Mouse (Mus musculus) heart, postnatal 36 days (tissue): ENCODE measurements around the gene Traf2. TPM values are rescaled to one million over a fixed set of nuclear protein-coding genes. Genes with fewer than 3 reads are reported as not detected.

Experiments
- DNase-seq, 2 experiments: peaks; one replicate each; pipeline ENCODE4 v3.0.0; 2021 to 2022
- intact Hi-C: fragments of 180-260 bp; cut with DNase I; formaldehyde crosslinking; loops from one replicate; pipeline ENCODE4 v1.15.1; 2025
- total RNA-seq, 2 experiments: library from RNA; stranded (reverse); gene quantifications; 2 replicates each; pipeline ENCODE4 v1.2.3; 2021

The Traf2 gene
- total RNA-seq, 2 experiments from 2014 or later, result 14.3 to 14.6 TPM

- intact Hi-C loops, result loop anchor here (2.0 to 5.0 kb wide), 2 partner anchors 35 to 1402 kb away; partner anchors contain the start of gene Surf6
- peak in 1 of 2 experiments; percentile 14 for DNase-seq
Observed at GRCm38 (mm10) chr2:25500071-25500575, 46.6 kb downstream of the Traf2 start.

GRCm38 (mm10) chr2:25498622-25499478, 47.9 kb downstream of the Traf2 start:
- intact Hi-C loops, result loop anchor here (5.0 kb wide), 1 partner anchor 72 kb away; the partner anchor contains the start of gene Abca2
- no peak for DNase-seq

GRCm38 (mm10) chr2:25497846-25498575, 48.7 kb downstream of the Traf2 start:
- intact Hi-C loops, result loop anchor here (5.0 kb wide), 1 partner anchor 71 kb away; the partner anchor contains the start of gene Abca2
- DNase-seq, result no peak

- no peak for DNase-seq
- intact Hi-C loops, result loop anchor here (5.0 kb wide), 1 partner anchor 69 kb away; the partner anchor contains the start of gene Abca2
Observed at GRCm38 (mm10) chr2:25496462-25496861, 50.3 kb downstream of the Traf2 start.

- intact Hi-C loops, result no loop called here
- no peak for DNase-seq
Observed at GRCm38 (mm10) chr2:25493476-25493961, 53.2 kb downstream of the Traf2 start, which contains the start of gene Lcn12. Gene Lcn12 (minus strand): TSS chr2:25493911.

GRCm38 (mm10) chr2:25492988-25493387, 53.8 kb downstream of the Traf2 start:
- no peak for DNase-seq
- intact Hi-C loops, result no loop called here

- no peak for DNase-seq
- intact Hi-C loops, result no loop called here
Observed at GRCm38 (mm10) chr2:25488671-25489068, 58.1 kb downstream of the Traf2 start.

GRCm38 (mm10) chr2:25487965-25488670, 58.6 kb downstream of the Traf2 start:
- DNase-seq, result no peak
- intact Hi-C loops, result no loop called here

GRCm38 (mm10) chr2:25484901-25485647, 61.7 kb downstream of the Traf2 start:
- no peak for DNase-seq
- intact Hi-C loops, result no loop called here

- DNase-seq, result peak in 1 of 2 experiments; percentile 47
Observed at GRCm38 (mm10) chr2:25482969-25483368, 63.8 kb downstream of the Traf2 start.

GRCm38 (mm10) chr2:25480541-25480940, 66.2 kb downstream of the Traf2 start:
- intact Hi-C loops, result no loop called here
- no peak for DNase-seq

More at GRCm38 (mm10) chr2:25482969-25483368, 63.8 kb downstream of the Traf2 start:
- intact Hi-C loops, result loop anchor here (2.0 kb wide), 1 partner anchor 58 kb away; no protein-coding TSS in a partner anchor

- intact Hi-C loops, result no loop called here
- no peak for DNase-seq
Observed at GRCm38 (mm10) chr2:25479551-25480311, 67.0 kb downstream of the Traf2 start.

- intact Hi-C loops, result no loop called here
- DNase-seq, result peak; percentile 45 to 47
Observed at GRCm38 (mm10) chr2:25477967-25478675, 68.6 kb downstream of the Traf2 start.

- intact Hi-C loops, result no loop called here
- DNase-seq, result no peak
Observed at GRCm38 (mm10) chr2:25477541-25477940, 69.2 kb downstream of the Traf2 start.

GRCm38 (mm10) chr2:25472550-25472949, 74.2 kb downstream of the Traf2 start:
- intact Hi-C loops, result no loop called here
- DNase-seq, result no peak

- intact Hi-C loops, result no loop called here
- DNase-seq, result no peak
Observed at GRCm38 (mm10) chr2:25469969-25470368, 76.8 kb downstream of the Traf2 start, which contains the start of gene Ptgds. Gene Ptgds (minus strand): TSS chr2:25470046.

- intact Hi-C loops, result no loop called here
- DNase-seq, result peak in 1 of 2 experiments; percentile 42
Observed at GRCm38 (mm10) chr2:25468962-25469915, 77.5 kb downstream of the Traf2 start.
